Mouse (Mus musculus): ENCODE data around the gene Shank3.

The Shank3 gene

GRCm38 (mm10) chr15:89525464-89525863, 26.0 kb downstream of the Shank3 start:
- DNase-seq: no peak

- DNase-seq: no peak
Measured at GRCm38 (mm10) chr15:89525896-89526295, 26.5 kb downstream of the Shank3 start.

GRCm38 (mm10) chr15:89526776-89527325, 27.4 kb downstream of the Shank3 start:
- no peak for DNase-seq

GRCm38 (mm10) chr15:89527466-89527865, 28.0 kb downstream of the Shank3 start:
- DNase-seq: no peak

GRCm38 (mm10) chr15:89528201-89528850, 28.9 kb downstream of the Shank3 start:
- DNase-seq: no peak

- no peak for DNase-seq
Measured at GRCm38 (mm10) chr15:89528923-89529322, 29.5 kb downstream of the Shank3 start.

- DNase-seq: peak; percentile 48
Measured at GRCm38 (mm10) chr15:89530336-89530735, 30.9 kb downstream of the Shank3 start.

GRCm38 (mm10) chr15:89531399-89531798, 32.0 kb downstream of the Shank3 start:
- no peak for DNase-seq

GRCm38 (mm10) chr15:89532026-89532923, 32.9 kb downstream of the Shank3 start:
- DNase-seq: no peak

GRCm38 (mm10) chr15:89532924-89533842, 33.8 kb downstream of the Shank3 start:
- no peak for DNase-seq

GRCm38 (mm10) chr15:89533843-89534207, 34.4 kb downstream of the Shank3 start:
- no peak for DNase-seq

- DNase-seq: no peak
Measured at GRCm38 (mm10) chr15:89544171-89544570, 44.7 kb downstream of the Shank3 start.

- no peak for DNase-seq
Measured at GRCm38 (mm10) chr15:89547321-89547720, 47.9 kb downstream of the Shank3 start.

- DNase-seq: no peak
Measured at GRCm38 (mm10) chr15:89547824-89548601, 48.6 kb downstream of the Shank3 start.

GRCm38 (mm10) chr15:89548837-89549236, 49.4 kb downstream of the Shank3 start:
- no peak for DNase-seq

GRCm38 (mm10) chr15:89550506-89550905, 51.1 kb downstream of the Shank3 start:
- DNase-seq: no peak

GRCm38 (mm10) chr15:89551733-89552132, 52.3 kb downstream of the Shank3 start:
- no peak for DNase-seq

- DNase-seq: no peak
Measured at GRCm38 (mm10) chr15:89555591-89555990, 56.2 kb downstream of the Shank3 start.

- no peak for DNase-seq
Measured at GRCm38 (mm10) chr15:89556401-89557178, 57.2 kb downstream of the Shank3 start.

- DNase-seq: no peak
Measured at GRCm38 (mm10) chr15:89557179-89557995, 58.0 kb downstream of the Shank3 start.

All from thymus, postnatal 14 days (tissue).